Mouse (Mus musculus) neural tube, embryonic 11.5 days (tissue): ENCODE results near the gene Sertad4. TPM values are rescaled to one million over a fixed set of nuclear protein-coding genes. Genes with fewer than 3 reads are reported as not detected.

Source experiments
- ATAC-seq: fragments of 200-750 bp; cut with Nextera tagmentation; 2 replicates; pipeline ENCODE4 v1.8.0; 2017; ENCODE audit warnings: moderate number of reproducible peaks, mild to moderate bottlenecking, moderate TSS enrichment, moderate library complexity; ENCODE audit not compliant: insufficient read depth, low FRiP score, low TSS enrichment
- DNase-seq: peaks from one replicate; pipeline ENCODE4 v3.0.0-alpha.2; 2015; ENCODE audit warnings: low spot score
- H3K27ac ChIP-seq: fragments of 300-500 bp; sonication (generic); 2 replicates; pipeline ENCODE4 v1.5.1; 2014; ENCODE audit warnings: low read depth, mild to moderate bottlenecking, low read length
- H3K27me3 ChIP-seq: fragments of 300-500 bp; sonication (generic); 2 replicates; pipeline ENCODE4 v1.6.1; 2014; ENCODE audit warnings: mild to moderate bottlenecking, low read length, mixed read lengths; ENCODE audit not compliant: control insufficient read depth, insufficient read depth
- H3K36me3 ChIP-seq: fragments of 300-500 bp; sonication (generic); 2 replicates; pipeline ENCODE4 v1.6.1; 2014; ENCODE audit warnings: mild to moderate bottlenecking, low read length, moderate library complexity, mixed read lengths; ENCODE audit not compliant: control insufficient read depth, insufficient read depth
- H3K4me1 ChIP-seq: fragments of 300-500 bp; sonication (generic); 2 replicates; pipeline ENCODE4 v1.6.1; 2014; ENCODE audit warnings: low read length, mixed read lengths; ENCODE audit not compliant: control insufficient read depth, insufficient read depth
- H3K4me2 ChIP-seq: fragments of 300-500 bp; sonication (generic); 2 replicates; pipeline ENCODE4 v1.6.1; 2014; ENCODE audit warnings: low read depth, mild to moderate bottlenecking, moderate library complexity
- H3K4me3 ChIP-seq: fragments of 300-500 bp; sonication (generic); 2 replicates; pipeline ENCODE4 v1.5.1; 2014; ENCODE audit warnings: low read depth, low read length
- H3K9ac ChIP-seq: fragments of 300-500 bp; sonication (generic); 2 replicates; pipeline ENCODE4 v1.6.1; 2014; ENCODE audit warnings: mild to moderate bottlenecking, low read length
- H3K9me3 ChIP-seq: fragments of 300-500 bp; sonication (generic); 2 replicates; pipeline ENCODE4 v1.6.1; 2016; ENCODE audit warnings: low read length; ENCODE audit not compliant: control insufficient read depth
- WGBS: fragments of 180-500 bp; shearing (Covaris S2); extraction: QIAGEN DNeasy Blood & Tissue Kit; methylation state at CpG from one replicate; pipeline ENCODE4 v1.1.7; 2014; 5-methylcytosine and 5-hydroxymethylcytosine counted together
- polyA plus RNA-seq: library from polyadenylated mRNA; unstranded; fragments of >200 nt; fragmentation: Nextera tagmentation; extraction: Ambion mirVana; gene quantifications from 2 replicates; pipeline ENCODE4 v1.2.1, GENCODE M21; 2014

Gene Sertad4
- polyA plus RNA-seq, 1 experiment from 2014 or later, result 22.8 TPM

- DNase-seq (no peak), ATAC-seq (no peak)
- Histone ChIP-seq H3K27ac (no peak overlapping the region), H3K4me2 (no peak overlapping the region), H3K9ac (no peak overlapping the region), H3K9me3 (no peaks in the 10 kb centered on the region), H3K36me3 (no peaks in the 10 kb centered on the region), H3K4me1 (no peaks in the 10 kb centered on the region), H3K4me3 (no peak overlapping the region), H3K27me3 (no peaks in the 10 kb centered on the region)
- 82% methylated on average over 9 of the region's 9 CpGs for WGBS
Measured at GRCm38 (mm10) chr1:192841094-192841813, 14.3 kb downstream of the Sertad4 start.

- Histone ChIP-seq H3K4me3 (no peak overlapping the region), H3K27me3 (no peaks in the 10 kb centered on the region), H3K27ac (no peak overlapping the region), H3K36me3 (no peaks in the 10 kb centered on the region), H3K9ac (no peak overlapping the region), H3K9me3 (no peaks in the 10 kb centered on the region), H3K4me2 (no peak overlapping the region), H3K4me1 (no peaks in the 10 kb centered on the region)
- DNase-seq (no peak), ATAC-seq (no peak)
- 81% methylated on average over 2 of the region's 2 CpGs for WGBS
Measured at GRCm38 (mm10) chr1:192840655-192841054, 14.9 kb downstream of the Sertad4 start.

DNA sequence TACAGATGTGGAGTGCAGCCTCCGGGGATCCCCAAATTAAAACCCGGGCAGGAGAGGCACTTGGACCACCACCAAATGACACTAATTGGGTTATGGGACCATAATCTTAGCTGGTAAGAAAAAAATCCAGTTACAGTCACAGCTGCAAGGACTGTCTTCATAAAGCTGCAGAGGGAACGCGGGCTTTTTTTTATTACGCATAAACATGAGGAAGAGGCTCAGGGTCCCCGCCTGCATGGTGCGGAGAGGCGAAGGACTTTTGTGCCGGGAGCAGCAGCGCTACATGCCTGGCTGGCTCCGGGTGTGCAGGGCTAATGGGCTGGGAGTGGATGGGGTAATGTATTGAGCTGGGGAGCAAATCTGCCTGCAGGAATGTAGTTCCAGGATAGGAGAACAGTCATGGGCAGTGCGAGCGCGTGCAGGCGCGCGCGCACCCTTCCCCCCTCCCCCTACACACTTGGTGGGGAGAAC lies 20.3 kb downstream of the Sertad4 start:
- ATAC-seq (peak; percentile 58), DNase-seq (peak; percentile 71)
- 1% methylated on average over 18 of the region's 18 CpGs for WGBS
- Histone ChIP-seq H3K9ac (peak overlapping the region; percentile 76), H3K9me3 (no peaks in the 10 kb centered on the region), H3K36me3 (no peaks in the 10 kb centered on the region), H3K27me3 (peaks cover 9% of the 10 kb centered on the region), H3K4me1 (peaks cover 16% of the 10 kb centered on the region), H3K27ac (peak overlapping the region; percentile 96), H3K4me3 (peak overlapping the region; percentile 32), H3K4me2 (peak overlapping the region; percentile 69)

GRCm38 (mm10) chr1:192834361-192835210 lies 21.0 kb downstream of the Sertad4 start:
- Histone ChIP-seq H3K36me3 (no peaks in the 10 kb centered on the region), H3K9ac (peak overlapping the region; percentile 76), H3K27ac (peak overlapping the region; percentile 96), H3K27me3 (peaks cover 9% of the 10 kb centered on the region), H3K4me3 (peak overlapping the region; percentile 32), H3K9me3 (no peaks in the 10 kb centered on the region), H3K4me1 (peaks cover 18% of the 10 kb centered on the region), H3K4me2 (peak overlapping the region; percentile 69)
- peak; percentile 92 for DNase-seq
- 1% methylated on average over 60 of the region's 63 CpGs for WGBS
- peak; percentile 93 for ATAC-seq

GRCm38 (mm10) chr1:192833586-192833985 lies 22.0 kb downstream of the Sertad4 start:
- H3K27ac ChIP-seq, result no peak overlapping the region
- H3K4me1 ChIP-seq, result peaks cover 18% of the 10 kb centered on the region
- H3K36me3 ChIP-seq, result no peaks in the 10 kb centered on the region
- H3K4me2 ChIP-seq, result no peak overlapping the region
- H3K27me3 ChIP-seq, result peaks cover 9% of the 10 kb centered on the region
- no peaks in the 10 kb centered on the region for H3K9me3 ChIP-seq
- no peak for ATAC-seq
- H3K4me3 ChIP-seq, result no peak overlapping the region
- peak overlapping the region; percentile 76 for H3K9ac ChIP-seq
- peak; percentile 46 for DNase-seq
- WGBS, result 11% methylated on average over 26 of the region's 26 CpGs

GRCm38 (mm10) chr1:192833097-192833496 lies 22.5 kb downstream of the Sertad4 start:
- Histone ChIP-seq H3K4me2 (no peak overlapping the region), H3K9ac (no peak overlapping the region), H3K27me3 (peaks cover 9% of the 10 kb centered on the region), H3K4me3 (no peak overlapping the region), H3K36me3 (no peaks in the 10 kb centered on the region), H3K4me1 (peaks cover 18% of the 10 kb centered on the region), H3K9me3 (no peaks in the 10 kb centered on the region), H3K27ac (no peak overlapping the region)
- ATAC-seq, result no peak
- DNase-seq, result no peak
- 37% methylated on average over 4 of the region's 4 CpGs for WGBS

GRCm38 (mm10) chr1:192832338-192832737 lies 23.2 kb downstream of the Sertad4 start:
- no peaks in the 10 kb centered on the region for H3K36me3 ChIP-seq
- no peak overlapping the region for H3K9ac ChIP-seq
- H3K27ac ChIP-seq, result no peak overlapping the region
- H3K9me3 ChIP-seq, result no peaks in the 10 kb centered on the region
- ATAC-seq, result no peak
- no peak overlapping the region for H3K4me3 ChIP-seq
- H3K4me1 ChIP-seq, result peaks cover 18% of the 10 kb centered on the region
- peaks cover 9% of the 10 kb centered on the region for H3K27me3 ChIP-seq
- 67% methylated on average over 2 of the region's 2 CpGs for WGBS
- DNase-seq, result no peak
- H3K4me2 ChIP-seq, result no peak overlapping the region

- DNase-seq, result no peak
- H3K27ac ChIP-seq, result peak overlapping the region; percentile 3; the same call in 1 of the 2 replicates
- H3K4me2 ChIP-seq, result no peak overlapping the region
Measured at GRCm38 (mm10) chr1:192830444-192830843, 25.1 kb downstream of the Sertad4 start.

More at GRCm38 (mm10) chr1:192830444-192830843, 25.1 kb downstream of the Sertad4 start:
- Histone ChIP-seq H3K4me1 (peaks cover 18% of the 10 kb centered on the region), H3K4me3 (no peak overlapping the region), H3K36me3 (no peaks in the 10 kb centered on the region), H3K9ac (no peak overlapping the region), H3K9me3 (no peaks in the 10 kb centered on the region), H3K27me3 (peaks cover 9% of the 10 kb centered on the region)
- WGBS, result 9% methylated on average over 6 of the region's 6 CpGs
- ATAC-seq, result no peak
